Mouse (Mus musculus): ENCODE measurements around the gene Trim12c.
"Not testable (repeated sequence)": the region's sequence is repeated elsewhere in the genome, so short reads cannot be mapped to it uniquely, and the experiment has no call there.

GRCm38 (mm10) chr7:104329171-104329570 is 24.0 kb downstream of the Trim12c start, which contains the start of gene Trim34b:
- TF ChIP-seq GATA2 (IDR thresholded peaks at IDR 0.05; ENCODE audit: borderline replicate concordance, low read depth, low read length); CTCF (IDR thresholded peaks at IDR 0.05; ENCODE audit: low read depth, low read length); TAL1 (conservative IDR thresholded peaks at IDR 0.05; ENCODE audit: low read depth, low read length); GATA1 (IDR thresholded peaks at IDR 0.05; ENCODE audit: borderline replicate concordance, low read length): not testable (repeated sequence)
